Mouse (Mus musculus): ENCODE measurements at regions not wholly inside any gene's neighbourhood (a gene's known extent, or its start where the extent isn't known, plus 50 kb on each side); places are given as distances from the start of the nearest gene placed in this dataset.

GRCm38 (mm10) chr13:3708896-3709631, 75.2 kb downstream of the Asb13 start:
- TF ChIP-seq CTCF (IDR thresholded peaks at IDR 0.05; ENCODE audit: borderline replicate concordance, extremely low read depth, insufficient read depth, insufficient read length) (no peak), POLR2A (IDR thresholded peaks at IDR 0.05; ENCODE audit: borderline replicate concordance, extremely low read depth, insufficient read depth, insufficient read length, poor library complexity, severe bottlenecking) (no peak)
